Mouse (Mus musculus): ENCODE measurements around the gene Mia.

DNA sequence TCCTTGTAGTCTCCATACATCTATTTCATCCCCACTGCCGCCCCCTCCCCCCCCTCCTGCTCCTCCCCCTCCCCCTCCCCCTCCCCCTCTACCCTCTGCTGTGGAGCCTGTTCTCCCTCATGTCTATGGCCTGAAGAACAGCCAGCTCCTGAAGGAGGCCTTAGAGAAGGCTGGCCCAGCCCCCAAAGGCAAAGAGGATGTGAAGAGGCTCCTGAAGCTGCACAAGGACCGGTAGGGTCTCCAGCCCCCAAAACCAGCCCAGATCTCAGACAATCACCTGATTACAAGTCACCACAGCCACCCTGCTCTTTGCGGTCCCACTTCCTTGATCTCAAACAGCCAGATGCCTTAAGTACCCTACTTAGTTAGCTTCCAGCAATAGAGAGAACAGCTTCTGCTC, 16.2 kb upstream of the Mia start:
- TF ChIP-seq GATA1 (IDR thresholded peaks at IDR 0.05; ENCODE audit: borderline replicate concordance, low read length) (no peak), FLI1 (IDR thresholded peaks at IDR 0.05; ENCODE audit: low read length) (no peak)
